Mouse (Mus musculus) embryonic facial prominence, embryonic 15.5 days (tissue): ENCODE measurements at regions not wholly inside any gene's neighbourhood (a gene's known extent, or its start where the extent isn't known, plus 50 kb on each side); places are given as distances from the start of the nearest gene placed in this dataset.

ENCODE experiments used
- ATAC-seq: fragments of 200-750 bp; cut with Nextera tagmentation; 2 replicates; pipeline ENCODE4 v1.8.0; 2017; ENCODE audit warnings: low read depth, moderate TSS enrichment; ENCODE audit not compliant: insufficient number of reproducible peaks, low FRiP score, low TSS enrichment
- H3K27ac ChIP-seq: fragments of 300-500 bp; sonication (generic); replicated peaks from 2 replicates; pipeline ENCODE4 v1.5.1; 2015; ENCODE audit warnings: mild to moderate bottlenecking, inconsistent platforms
- H3K27me3 ChIP-seq: fragments of 300-500 bp; sonication (generic); 2 replicates; pipeline ENCODE4 v1.6.1; 2015; ENCODE audit warnings: inconsistent platforms
- H3K36me3 ChIP-seq: fragments of 300-500 bp; sonication (generic); 2 replicates; pipeline ENCODE4 v1.6.1; 2015; ENCODE audit warnings: mild to moderate bottlenecking, inconsistent platforms
- H3K4me1 ChIP-seq: fragments of 300-500 bp; sonication (generic); 2 replicates; pipeline ENCODE4 v1.6.1; 2015; ENCODE audit warnings: inconsistent platforms
- H3K4me2 ChIP-seq: fragments of 300-500 bp; sonication (generic); replicated peaks from 2 replicates; pipeline ENCODE4 v1.6.1; 2015; ENCODE audit warnings: mild to moderate bottlenecking, inconsistent platforms
- H3K4me3 ChIP-seq: fragments of 300-500 bp; sonication (generic); replicated peaks from 2 replicates; pipeline ENCODE4 v1.5.1; 2015; ENCODE audit warnings: mild to moderate bottlenecking, inconsistent platforms
- H3K9ac ChIP-seq: fragments of 300-500 bp; sonication (generic); 2 replicates; pipeline ENCODE4 v1.6.1; 2015; ENCODE audit warnings: inconsistent platforms
- H3K9me3 ChIP-seq: fragments of 300-500 bp; sonication (generic); replicated peaks from 2 replicates; pipeline ENCODE4 v1.6.1; 2016; ENCODE audit warnings: inconsistent platforms
- WGBS: fragments of 180-500 bp; shearing (Covaris S2); methylation state at CpG from one replicate; pipeline ENCODE4 v1.1.7; 2015; 5-methylcytosine and 5-hydroxymethylcytosine counted together

GRCm38 (mm10) chr8:35188531-35188930, 577.1 kb upstream of the Gm19410 start:
- WGBS, result 89% methylated on average over 8 of the region's 8 CpGs
- Histone ChIP-seq H3K27ac (no peak overlapping the region), H3K4me2 (no peak overlapping the region), H3K9ac (no peak overlapping the region), H3K9me3 (no peaks in the 10 kb centered on the region), H3K36me3 (no peaks in the 10 kb centered on the region), H3K4me1 (peaks cover 2% of the 10 kb centered on the region), H3K27me3 (no peaks in the 10 kb centered on the region), H3K4me3 (no peak overlapping the region)
- ATAC-seq, result no peak

- H3K4me2 ChIP-seq, result no peak overlapping the region
Measured at GRCm38 (mm10) chr8:35189695-35190094, 575.9 kb upstream of the Gm19410 start.

GRCm38 (mm10) chr8:35192515-35192914, 573.1 kb upstream of the Gm19410 start:
- no peak for ATAC-seq
- no peak overlapping the region for H3K9ac ChIP-seq
- H3K36me3 ChIP-seq, result no peaks in the 10 kb centered on the region
- H3K27me3 ChIP-seq, result no peaks in the 10 kb centered on the region
- no peaks in the 10 kb centered on the region for H3K9me3 ChIP-seq
- H3K4me3 ChIP-seq, result no peak overlapping the region
- peaks cover 16% of the 10 kb centered on the region for H3K4me1 ChIP-seq
- 47% methylated on average over 3 of the region's 3 CpGs for WGBS
- H3K4me2 ChIP-seq, result no peak overlapping the region
- no peak overlapping the region for H3K27ac ChIP-seq

More at GRCm38 (mm10) chr8:35189695-35190094, 575.9 kb upstream of the Gm19410 start:
- 71% methylated on average over 16 of the region's 16 CpGs for WGBS
- Histone ChIP-seq H3K27me3 (no peaks in the 10 kb centered on the region), H3K9me3 (no peaks in the 10 kb centered on the region), H3K9ac (no peak overlapping the region), H3K27ac (no peak overlapping the region), H3K36me3 (no peaks in the 10 kb centered on the region), H3K4me3 (no peak overlapping the region), H3K4me1 (peaks cover 12% of the 10 kb centered on the region)
- no peak for ATAC-seq

- H3K4me1 ChIP-seq, result peaks cover 20% of the 10 kb centered on the region
- WGBS, result 9% methylated on average over 1 of the region's 1 CpGs
- H3K27ac ChIP-seq, result peak overlapping the region; percentile 44; the same call in 1 of the 2 replicates
- H3K4me3 ChIP-seq, result no peak overlapping the region
- no peaks in the 10 kb centered on the region for H3K36me3 ChIP-seq
- no peak overlapping the region for H3K4me2 ChIP-seq
- H3K9me3 ChIP-seq, result no peaks in the 10 kb centered on the region
- H3K27me3 ChIP-seq, result no peaks in the 10 kb centered on the region
- peak; percentile 77 for ATAC-seq
- H3K9ac ChIP-seq, result no peak overlapping the region
Measured at GRCm38 (mm10) chr8:35193771-35194170, 571.8 kb upstream of the Gm19410 start.

- 29% methylated on average over 4 of the region's 4 CpGs for WGBS
- no peak overlapping the region for H3K4me2 ChIP-seq
- no peaks in the 10 kb centered on the region for H3K9me3 ChIP-seq
- no peaks in the 10 kb centered on the region for H3K27me3 ChIP-seq
- H3K4me3 ChIP-seq, result no peak overlapping the region
- ATAC-seq, result no peak
- H3K9ac ChIP-seq, result no peak overlapping the region
- peaks cover 22% of the 10 kb centered on the region for H3K4me1 ChIP-seq
- H3K36me3 ChIP-seq, result no peaks in the 10 kb centered on the region
- no peak overlapping the region for H3K27ac ChIP-seq
Measured at GRCm38 (mm10) chr8:35196189-35196588, 569.4 kb upstream of the Gm19410 start.

- Histone ChIP-seq H3K4me3 (no peak overlapping the region), H3K36me3 (no peaks in the 10 kb centered on the region), H3K4me2 (no peak overlapping the region), H3K27ac (no peak overlapping the region), H3K27me3 (no peaks in the 10 kb centered on the region), H3K4me1 (peaks cover 21% of the 10 kb centered on the region), H3K9me3 (no peaks in the 10 kb centered on the region), H3K9ac (no peak overlapping the region)
- no peak for ATAC-seq
- 27% methylated on average over 2 of the region's 2 CpGs for WGBS
Measured at GRCm38 (mm10) chr8:35198766-35199165, 566.8 kb upstream of the Gm19410 start.

GRCm38 (mm10) chr8:35201416-35201815, 564.2 kb upstream of the Gm19410 start:
- H3K4me3 ChIP-seq, result no peak overlapping the region
- 47% methylated on average over 12 of the region's 12 CpGs for WGBS
- no peaks in the 10 kb centered on the region for H3K27me3 ChIP-seq
- no peak overlapping the region for H3K9ac ChIP-seq
- H3K4me2 ChIP-seq, result peak overlapping the region; percentile 27
- peaks cover 23% of the 10 kb centered on the region for H3K4me1 ChIP-seq
- no peaks in the 10 kb centered on the region for H3K36me3 ChIP-seq
- H3K9me3 ChIP-seq, result no peaks in the 10 kb centered on the region
- no peak for ATAC-seq
- H3K27ac ChIP-seq, result peak overlapping the region; percentile 40

- H3K9ac ChIP-seq, result no peak overlapping the region
- H3K9me3 ChIP-seq, result no peaks in the 10 kb centered on the region
- H3K4me1 ChIP-seq, result peaks cover 16% of the 10 kb centered on the region
- no peaks in the 10 kb centered on the region for H3K36me3 ChIP-seq
- 67% methylated on average over 15 of the region's 15 CpGs for WGBS
- H3K4me2 ChIP-seq, result peak overlapping the region; percentile 24; the same call in 1 of the 2 replicates
- H3K27ac ChIP-seq, result no peak overlapping the region
- H3K4me3 ChIP-seq, result no peak overlapping the region
- H3K27me3 ChIP-seq, result no peaks in the 10 kb centered on the region
- ATAC-seq, result no peak
Measured at GRCm38 (mm10) chr8:35204971-35205370, 560.6 kb upstream of the Gm19410 start.

GRCm38 (mm10) chr8:35205536-35205935, 560.1 kb upstream of the Gm19410 start:
- WGBS, result 6% methylated on average over 8 of the region's 8 CpGs
- H3K9me3 ChIP-seq, result no peaks in the 10 kb centered on the region
- peaks cover 16% of the 10 kb centered on the region for H3K4me1 ChIP-seq

GRCm38 (mm10) chr8:35206271-35206670, 559.3 kb upstream of the Gm19410 start:
- Histone ChIP-seq H3K27me3 (no peaks in the 10 kb centered on the region), H3K4me3 (no peak overlapping the region), H3K4me1 (peaks cover 13% of the 10 kb centered on the region), H3K27ac (no peak overlapping the region), H3K36me3 (no peaks in the 10 kb centered on the region), H3K4me2 (no peak overlapping the region), H3K9ac (no peak overlapping the region), H3K9me3 (no peaks in the 10 kb centered on the region)
- no peak for ATAC-seq
- WGBS, result 68% methylated on average over 6 of the region's 6 CpGs

More at GRCm38 (mm10) chr8:35205536-35205935, 560.1 kb upstream of the Gm19410 start:
- peak overlapping the region; percentile 24 for H3K4me2 ChIP-seq
- no peaks in the 10 kb centered on the region for H3K27me3 ChIP-seq
- H3K36me3 ChIP-seq, result no peaks in the 10 kb centered on the region
- H3K9ac ChIP-seq, result no peak overlapping the region
- ATAC-seq, result peak; percentile 47; the same call in 1 of the 2 replicates
- H3K27ac ChIP-seq, result no peak overlapping the region
- no peak overlapping the region for H3K4me3 ChIP-seq

- H3K4me3 ChIP-seq, result no peak overlapping the region
- 59% methylated on average over 5 of the region's 5 CpGs for WGBS
- no peak overlapping the region for H3K9ac ChIP-seq
- H3K36me3 ChIP-seq, result no peaks in the 10 kb centered on the region
- ATAC-seq, result no peak
- H3K4me2 ChIP-seq, result no peak overlapping the region
- H3K4me1 ChIP-seq, result peaks cover 31% of the 10 kb centered on the region
- H3K27ac ChIP-seq, result no peak overlapping the region
- no peaks in the 10 kb centered on the region for H3K27me3 ChIP-seq
- no peaks in the 10 kb centered on the region for H3K9me3 ChIP-seq
Measured at GRCm38 (mm10) chr8:35208357-35208756, 557.2 kb upstream of the Gm19410 start.
